Mouse (Mus musculus) embryonic stem cell, embryonic (primary cell): ENCODE measurements around the gene Fam219b.

ENCODE experiments used
- CTCF ChIA-PET, 4 experiments: fragments of 300-600 bp in 2 of 4; fragments of 350-600 bp in 2 of 4; sonication (Branson Sonifier 250); formaldehyde crosslinking; loops; one replicate each; lab custom pipeline; 2022; ENCODE audit warnings: inconsistent platforms in 2 of 4; lab: Charles Lee
- POLR2A ChIA-PET, 4 experiments: fragments of 300-600 bp in 2 of 4; fragments of 350-600 bp in 2 of 4; sonication (Branson Sonifier 250); formaldehyde crosslinking; loops; one replicate each; lab custom pipeline; 2022; ENCODE audit warnings: antibody characterized with exemption in 4 of 4, inconsistent platforms in 1 of 4; lab: Charles Lee

Fam219b gene

DNA sequence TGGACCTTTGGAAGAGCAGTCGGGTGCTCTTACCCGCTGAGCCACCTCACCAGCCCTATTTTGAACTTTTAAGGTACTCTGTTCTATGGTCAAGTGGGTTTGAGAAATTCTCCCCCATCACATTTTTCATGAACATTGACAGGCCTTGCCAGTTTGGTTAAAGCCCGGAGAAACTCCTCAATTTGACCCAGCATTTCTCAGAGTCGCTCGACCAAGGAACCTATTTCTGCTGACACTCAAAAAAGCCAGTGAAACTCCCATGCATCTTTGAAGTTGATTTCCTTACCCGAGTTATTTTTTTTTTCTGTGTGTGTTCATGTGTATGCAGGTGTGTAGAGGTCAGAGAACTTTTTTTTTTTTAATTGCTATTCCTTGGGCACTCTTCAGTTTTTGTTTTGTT, 27.3 kb downstream of the Fam219b start:
- ChIA-PET POLR2A (interaction anchor here in 2 of 4 experiments (0.7 to 1.7 kb wide), 3 partner anchors 18 to 71 kb away, joined by 3 to 4 read pairs (median 3); partner anchors contain the start of gene Ulk3 (in 1 of the 2)), CTCF (no interaction called here)

DNA sequence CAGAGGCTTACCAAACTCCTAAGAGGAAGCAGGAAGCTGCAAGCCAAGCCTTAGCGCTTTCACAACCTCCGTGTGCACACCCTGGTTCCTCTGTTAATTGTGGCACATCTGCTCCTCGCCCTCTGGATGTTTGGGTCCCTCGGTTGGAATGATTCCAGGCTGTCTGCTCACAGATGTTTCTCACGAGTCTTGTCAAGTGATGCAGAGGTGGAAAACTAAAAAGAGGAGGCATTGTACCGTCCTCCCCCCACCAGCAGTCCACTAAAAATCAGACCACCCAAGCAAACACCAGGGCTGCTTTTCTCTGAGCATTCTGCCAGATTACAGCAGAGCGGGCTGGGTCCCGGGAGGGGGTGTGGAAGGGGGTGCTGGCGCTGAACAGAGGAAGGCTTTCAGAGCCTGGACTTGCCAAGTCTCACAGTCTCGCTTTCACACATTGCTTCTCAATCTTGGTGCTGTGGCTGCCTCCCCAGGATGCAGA, 28.5 kb downstream of the Fam219b start:
- CTCF ChIA-PET: interaction anchor here in 2 of 4 experiments (1.0 to 1.5 kb wide), 3 partner anchors 24 to 179 kb away, joined by 3 to 7 read pairs (median 4); no protein-coding TSS in a partner anchor
- POLR2A ChIA-PET: interaction anchor here in 1 of 4 experiments (0.9 to 1.8 kb wide), 4 partner anchors 13 to 88 kb away, joined by 3 to 5 read pairs (median 4); partner anchors contain the start of genes Csk, Mpi and Ulk3

DNA sequence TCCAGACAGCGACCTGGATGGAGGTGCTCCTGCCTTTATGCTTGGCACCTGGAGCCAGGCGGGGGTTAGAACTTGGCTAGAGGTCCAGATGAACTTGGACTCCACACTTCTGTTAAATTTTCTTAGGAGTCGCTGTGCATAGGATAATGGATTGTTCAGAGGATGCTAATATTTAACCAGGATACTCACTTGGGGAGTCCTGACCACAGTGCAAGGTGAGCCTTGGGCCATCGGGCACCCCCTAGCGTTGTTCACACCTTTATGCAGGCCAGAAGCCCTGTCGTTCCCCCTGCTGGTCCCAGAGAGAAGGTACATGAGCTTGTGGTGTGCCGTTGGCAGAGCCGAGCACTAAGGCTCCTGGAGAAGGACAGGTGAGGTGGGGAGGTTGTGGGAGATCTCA, 29.5 kb downstream of the Fam219b start:
- CTCF ChIA-PET: interaction anchor here (0.5 to 2.3 kb wide), 56 partner anchors 10 to 675 kb away, joined by 3 to 24 read pairs (median 4); partner anchors contain the start of genes Mpi (in 2 of the 4), Ulk3 (in 2 of the 4), Cox5a (in 1 of the 4) and Cplx3 (in 1 of the 4)
- POLR2A ChIA-PET: interaction anchor here (0.6 to 1.8 kb wide), 20 partner anchors 9 to 253 kb away, joined by 3 to 8 read pairs (median 4); partner anchors contain the start of genes Csk (in 1 of the 4), Mpi (in 1 of the 4), Rpp25 (in 1 of the 4) and Ulk3 (in 1 of the 4)

DNA sequence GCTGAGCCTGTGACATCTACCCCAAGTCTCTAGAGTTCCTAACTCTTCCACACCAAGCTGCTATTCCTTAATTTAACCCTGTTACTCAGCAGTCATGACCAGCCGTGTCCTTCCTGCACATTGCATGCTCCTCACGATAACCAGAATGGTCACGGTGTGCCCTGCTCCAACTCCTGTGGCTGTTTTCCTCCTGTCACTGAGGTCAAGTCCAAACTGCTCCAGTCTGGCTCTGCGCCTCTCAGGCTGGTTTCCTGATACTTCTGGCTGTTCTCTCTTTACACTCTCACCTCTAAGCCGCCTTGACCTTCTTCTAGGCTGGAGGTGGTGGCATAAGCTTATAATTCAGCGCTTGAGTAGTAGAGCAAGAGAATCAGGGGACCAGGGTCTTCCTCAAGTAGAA, 31.2 kb downstream of the Fam219b start:
- ChIA-PET CTCF (interaction anchor here in 2 of 4 experiments (0.6 to 2.3 kb wide), 2 partner anchors 60 to 82 kb away, joined by 3 to 11 read pairs; no protein-coding TSS in a partner anchor), POLR2A (interaction anchor here in 1 of 4 experiments (0.9 to 1.6 kb wide), 2 partner anchors 16 to 65 kb away, joined by 3 to 4 read pairs; partner anchors contain the start of genes Mpi and Rpp25)

DNA sequence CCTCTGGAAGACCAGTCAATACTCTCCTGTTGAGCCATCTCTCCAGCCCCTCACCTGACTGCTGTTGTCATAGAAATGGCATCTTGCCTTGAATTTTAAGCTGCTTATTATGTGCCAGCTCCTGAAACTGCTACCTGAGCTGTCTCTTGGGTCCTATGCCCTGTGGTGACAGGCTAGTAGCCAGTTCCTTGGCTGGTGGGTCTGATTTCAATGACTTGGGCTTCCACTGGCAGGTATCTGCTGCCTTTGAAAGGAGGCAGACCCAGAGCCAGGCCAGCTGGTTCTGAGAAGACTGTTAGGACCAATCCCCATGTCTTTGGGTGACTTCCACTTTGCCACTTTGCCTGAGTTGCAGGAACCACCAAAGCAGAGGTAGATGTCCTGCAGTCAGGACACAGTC, 37.1 kb downstream of the Fam219b start:
- ChIA-PET POLR2A (interaction anchor here in 2 of 4 experiments (0.6 to 1.4 kb wide), 5 partner anchors 10 to 578 kb away, joined by 3 to 5 read pairs (median 3); no protein-coding TSS in a partner anchor), CTCF (interaction anchor here in 2 of 4 experiments (0.5 to 1.0 kb wide), 4 partner anchors 20 to 55 kb away, joined by 3 to 6 read pairs (median 4); no protein-coding TSS in a partner anchor)

DNA sequence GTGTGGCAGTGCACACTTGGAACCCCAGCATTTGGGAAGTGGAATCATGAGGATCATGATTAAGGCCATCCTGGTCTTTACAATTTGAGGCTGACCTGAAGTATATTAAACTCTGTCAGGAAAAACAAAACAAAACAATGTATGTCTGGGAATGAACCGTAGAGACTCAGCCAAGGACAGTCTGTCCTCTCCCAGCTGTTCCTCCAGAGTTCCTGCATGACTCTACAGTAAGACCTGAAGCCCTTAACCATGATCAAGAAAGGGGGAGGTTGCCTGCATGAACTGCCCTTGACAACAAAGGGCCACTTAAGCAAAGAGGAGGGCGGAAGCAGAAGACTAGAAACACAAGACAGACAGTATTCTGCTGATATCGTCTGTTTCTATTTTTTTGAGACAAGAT, 38.2 kb downstream of the Fam219b start:
- ChIA-PET CTCF (no interaction called here), POLR2A (interaction anchor here in 1 of 4 experiments (0.7 kb wide), 1 partner anchor 35 kb away, joined by 3 read pairs; no protein-coding TSS in a partner anchor)

DNA sequence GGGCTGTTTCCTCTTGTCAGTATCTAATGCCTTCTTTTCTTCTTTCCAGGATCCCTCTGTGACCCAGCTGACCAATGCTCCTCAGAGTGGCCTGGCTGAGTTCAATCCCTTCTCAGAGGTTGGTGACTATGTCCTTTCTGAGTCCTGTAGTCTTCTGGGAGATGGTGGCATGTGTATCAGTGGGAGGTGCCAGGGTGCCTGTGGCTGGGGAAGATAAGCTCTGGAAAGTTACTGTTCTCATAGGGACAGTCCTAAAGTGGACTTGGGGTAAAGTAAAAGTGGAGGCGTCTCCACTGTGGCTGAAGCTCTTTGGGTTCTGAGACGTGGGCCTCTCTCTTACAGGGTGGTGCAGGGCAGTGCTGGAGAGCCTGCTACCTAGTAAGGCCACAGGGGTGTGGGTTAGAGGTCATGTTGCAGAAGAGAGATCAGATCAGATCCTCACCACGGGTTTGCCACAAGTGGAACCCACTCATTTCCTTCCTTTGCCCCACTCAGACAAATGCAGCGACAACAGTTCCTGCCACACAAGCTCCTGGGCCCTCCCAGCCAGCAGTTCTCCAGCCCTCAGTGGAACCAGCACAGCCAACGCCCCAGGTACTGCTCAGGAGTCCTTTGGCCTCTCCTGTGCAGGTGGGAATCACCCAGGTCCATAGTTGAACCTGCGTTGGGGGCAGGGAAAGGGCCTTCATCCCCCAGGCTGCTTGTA, 40.0 kb downstream of the Fam219b start:
- ChIA-PET CTCF (interaction anchor here in 1 of 4 experiments (1.1 to 1.2 kb wide), 2 partner anchors 10 to 92 kb away, joined by 3 to 4 read pairs; no protein-coding TSS in a partner anchor), POLR2A (interaction anchor here in 1 of 4 experiments (0.6 to 0.8 kb wide), 2 partner anchors 41 to 266 kb away, joined by 3 to 4 read pairs; no protein-coding TSS in a partner anchor)

DNA sequence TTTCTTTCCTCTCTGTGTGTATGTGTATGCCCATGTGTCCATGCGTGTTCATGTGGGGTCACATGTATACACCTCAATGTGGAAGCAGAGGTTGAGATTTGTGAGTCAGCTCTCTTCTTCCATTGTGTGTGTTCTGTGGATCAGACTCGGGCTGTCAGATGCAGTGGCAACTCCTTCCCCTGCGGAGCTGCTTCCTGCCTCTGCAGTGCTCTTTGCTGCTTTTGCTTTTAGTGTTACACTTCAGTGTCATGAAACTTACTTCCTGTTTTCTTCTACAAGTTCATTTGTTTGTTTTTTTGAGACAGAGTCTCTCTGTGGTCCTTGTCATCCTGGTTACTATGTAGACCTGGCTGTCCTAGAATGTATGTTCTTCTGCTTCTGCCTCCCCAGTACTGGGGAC, 47.7 kb downstream of the Fam219b start:
- ChIA-PET POLR2A (interaction anchor here in 2 of 4 experiments (0.5 to 1.6 kb wide), 4 partner anchors 10 to 32 kb away, joined by 3 to 5 read pairs (median 3); partner anchors contain the start of gene Mpi (in 1 of the 2)), CTCF (interaction anchor here in 1 of 4 experiments (0.7 kb wide), 1 partner anchor 90 kb away, joined by 3 read pairs; no protein-coding TSS in a partner anchor)

DNA sequence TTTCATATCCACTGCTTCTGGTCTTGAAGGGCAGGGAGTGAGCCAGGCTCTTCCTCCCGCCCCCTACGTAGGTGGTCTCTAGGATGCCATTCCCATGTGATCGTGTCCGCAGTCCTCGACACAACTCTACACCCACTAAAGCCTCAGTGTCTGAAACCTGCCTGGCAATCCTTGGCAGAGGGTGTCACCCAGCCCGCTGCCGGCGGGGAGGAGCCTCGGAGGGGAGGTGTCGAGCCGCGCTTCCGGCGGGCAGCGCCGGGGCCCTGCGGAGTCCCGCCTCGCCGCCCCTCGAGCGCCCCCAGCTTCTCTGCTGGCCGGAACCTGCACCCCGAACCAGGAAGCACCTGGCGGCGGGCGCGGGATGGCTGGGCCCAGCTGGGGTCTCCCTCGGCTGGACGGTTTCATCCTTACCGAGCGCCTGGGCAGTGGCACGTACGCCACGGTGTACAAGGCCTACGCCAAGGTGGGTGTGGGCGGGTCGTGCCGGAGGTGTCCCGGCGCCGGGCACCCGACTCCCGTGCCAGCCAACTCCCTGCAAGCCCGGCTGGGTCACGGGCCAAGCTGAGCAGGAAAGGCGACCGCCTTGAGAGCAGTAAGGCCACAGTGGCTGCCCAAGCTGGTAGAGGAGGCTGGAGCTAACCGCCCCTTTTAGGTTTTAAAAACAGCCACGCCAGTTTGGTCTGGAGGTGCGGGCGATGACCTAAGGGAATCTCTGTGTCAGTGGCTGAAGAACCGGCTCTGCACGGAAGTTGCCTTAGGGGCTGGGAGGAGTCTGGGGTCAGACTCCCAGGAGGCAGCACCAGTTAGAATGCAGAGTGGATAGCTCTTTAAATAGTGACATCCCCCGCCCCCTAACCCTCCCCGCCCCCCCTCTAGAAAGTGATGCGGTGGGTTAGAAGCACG, 52.1 kb downstream of the Fam219b start, which contains the start of gene Ulk3:
TSS of gene Ulk3 (plus strand) at position 229 of the 903 bp plus-strand sequence.
- ChIA-PET CTCF (interaction anchor here (0.5 to 1.5 kb wide), 16 partner anchors 17 to 952 kb away, joined by 3 to 7 read pairs (median 3); partner anchors contain the start of gene Cplx3 (in 1 of the 4)), POLR2A (interaction anchor here in 3 of 4 experiments (0.5 to 1.5 kb wide), 29 partner anchors 8 to 247 kb away, joined by 3 to 7 read pairs (median 4); partner anchors contain the start of genes Cox5a (in 2 of the 3), Rpp25 (in 2 of the 3), Arid3b (in 1 of the 3) and Cplx3 (in 1 of the 3))

DNA sequence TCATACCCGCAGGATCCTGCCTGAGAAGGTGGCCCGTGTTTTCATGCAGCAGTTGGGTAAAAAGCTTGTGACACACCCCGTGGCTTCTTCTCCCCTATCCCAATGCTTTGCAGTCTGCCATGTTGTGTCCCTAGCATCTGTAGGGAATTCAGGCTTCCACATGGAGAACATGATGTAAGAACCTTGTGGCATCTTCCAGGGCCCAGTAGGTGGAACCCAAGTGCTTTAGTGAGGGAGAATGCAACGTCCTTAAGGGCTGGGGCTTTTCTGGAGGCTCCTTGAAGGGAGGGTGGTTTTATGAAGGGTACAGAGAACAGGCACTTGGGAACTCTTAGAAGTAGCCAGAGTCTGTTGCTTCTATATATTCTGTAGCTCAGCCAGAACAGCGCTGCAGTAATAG, 53.4 kb downstream of the Fam219b start:
- CTCF ChIA-PET: interaction anchor here in 2 of 4 experiments (0.9 to 1.6 kb wide), 3 partner anchors 24 to 955 kb away, joined by 3 to 4 read pairs (median 3); no protein-coding TSS in a partner anchor
- POLR2A ChIA-PET: interaction anchor here in 2 of 4 experiments (0.8 to 1.5 kb wide), 6 partner anchors 12 to 66 kb away, joined by 3 to 4 read pairs (median 4); partner anchors contain the start of genes Cplx3 (in 1 of the 2) and Csk (in 1 of the 2)
